Mouse (Mus musculus) forebrain, embryonic 11.5 days (tissue): ENCODE results near the gene Zfp691. TPM values are rescaled to one million over a fixed set of nuclear protein-coding genes. Genes with fewer than 3 reads are reported as not detected.

Experiments
- ATAC-seq: fragments of 200-750 bp; cut with Nextera tagmentation; replicated peaks from 2 replicates; pipeline ENCODE4 v1.8.0; 2017; ENCODE audit warnings: moderate TSS enrichment; ENCODE audit not compliant: low FRiP score
- DNase-seq: peaks from one replicate; pipeline ENCODE4 v3.0.0-alpha.2; 2017; ENCODE audit warnings: low spot score
- H3K27ac ChIP-seq: fragments of 300-500 bp; sonication (generic); 2 replicates; pipeline ENCODE4 v1.5.1; 2014; ENCODE audit warnings: low read depth, low read length
- H3K27me3 ChIP-seq: fragments of 300-500 bp; sonication (generic); 2 replicates; pipeline ENCODE4 v1.6.1; 2014; ENCODE audit warnings: mild to moderate bottlenecking, low read length, mixed read lengths; ENCODE audit not compliant: control insufficient read depth, insufficient read depth
- H3K36me3 ChIP-seq: fragments of 300-500 bp; sonication (generic); 2 replicates; pipeline ENCODE4 v1.6.1; 2014; ENCODE audit warnings: mild to moderate bottlenecking, low read length, moderate library complexity, mixed read lengths; ENCODE audit not compliant: control insufficient read depth, insufficient read depth
- H3K4me1 ChIP-seq: fragments of 300-500 bp; sonication (generic); replicated peaks from 2 replicates; pipeline ENCODE4 v1.6.1; 2014; ENCODE audit warnings: low read length, mixed read lengths; ENCODE audit not compliant: control insufficient read depth, insufficient read depth
- H3K4me2 ChIP-seq: fragments of 300-500 bp; sonication (generic); 2 replicates; pipeline ENCODE4 v1.6.1; 2014; ENCODE audit warnings: low read depth, mild to moderate bottlenecking, low read length, moderate library complexity, mixed read lengths; ENCODE audit not compliant: severe bottlenecking
- H3K4me3 ChIP-seq: fragments of 300-500 bp; sonication (generic); 2 replicates; pipeline ENCODE4 v1.5.1; 2014; ENCODE audit warnings: low read depth, low read length
- H3K9ac ChIP-seq: fragments of 300-500 bp; sonication (generic); 2 replicates; pipeline ENCODE4 v1.6.1; 2014; ENCODE audit warnings: low read length
- H3K9me3 ChIP-seq: fragments of 300-500 bp; sonication (generic); 2 replicates; pipeline ENCODE4 v1.6.1; 2016; ENCODE audit warnings: low read length, mixed read lengths; ENCODE audit not compliant: control insufficient read depth
- WGBS: fragments of 180-500 bp; shearing (Covaris S2); extraction: QIAGEN DNeasy Blood & Tissue Kit; methylation state at CpG from one replicate; pipeline ENCODE4 v1.1.7; 2014; 5-methylcytosine and 5-hydroxymethylcytosine counted together
- polyA plus RNA-seq: library from polyadenylated mRNA; unstranded; fragments of >200 nt; fragmentation: Nextera tagmentation; extraction: Ambion mirVana; gene quantifications from 2 replicates; pipeline ENCODE4 v1.2.1, GENCODE M21; 2014

The Zfp691 gene
- polyA plus RNA-seq, 1 experiment from 2014 or later: 10.5 TPM

GRCm38 (mm10) chr4:119192757-119193156 is 18.8 kb upstream of the Zfp691 start:
- H3K27me3 ChIP-seq: no peaks in the 10 kb centered on the region
- H3K4me1 ChIP-seq: no peaks in the 10 kb centered on the region
- H3K4me3 ChIP-seq: no peak overlapping the region
- no peak overlapping the region for H3K27ac ChIP-seq
- no peak overlapping the region for H3K9ac ChIP-seq
- DNase-seq: no peak
- WGBS: 90% methylated on average over 4 of the region's 4 CpGs
- no peak overlapping the region for H3K4me2 ChIP-seq
- no peaks in the 10 kb centered on the region for H3K9me3 ChIP-seq
- H3K36me3 ChIP-seq: no peaks in the 10 kb centered on the region
- no peak for ATAC-seq

- DNase-seq: no peak
- H3K27me3 ChIP-seq: no peaks in the 10 kb centered on the region
- 81% methylated on average over 3 of the region's 3 CpGs for WGBS
- no peaks in the 10 kb centered on the region for H3K4me1 ChIP-seq
- ATAC-seq: no peak
- H3K9me3 ChIP-seq: no peaks in the 10 kb centered on the region
- H3K4me2 ChIP-seq: no peak overlapping the region
- H3K9ac ChIP-seq: no peak overlapping the region
- no peak overlapping the region for H3K27ac ChIP-seq
- no peaks in the 10 kb centered on the region for H3K36me3 ChIP-seq
- H3K4me3 ChIP-seq: no peak overlapping the region
These were observed 17.3 kb upstream of the Zfp691 start for GRCm38 (mm10) chr4:119191273-119191672.

- WGBS: 89% methylated on average over 8 of the region's 8 CpGs
- Histone ChIP-seq H3K4me2 (no peak overlapping the region), H3K9me3 (no peaks in the 10 kb centered on the region), H3K9ac (no peak overlapping the region), H3K36me3 (no peaks in the 10 kb centered on the region), H3K4me3 (no peak overlapping the region), H3K27me3 (no peaks in the 10 kb centered on the region), H3K4me1 (no peaks in the 10 kb centered on the region), H3K27ac (no peak overlapping the region)
- ATAC-seq (no peak), DNase-seq (no peak)
These were observed 16.6 kb upstream of the Zfp691 start for GRCm38 (mm10) chr4:119190618-119191017.

- no peak within 1 kb of the TSS for H3K27ac ChIP-seq
- H3K9me3 ChIP-seq: no peaks in the 10 kb centered on the region
These were observed 15.9 kb upstream of the Zfp691 start, which contains the start of gene Ermap for GRCm38 (mm10) chr4:119189864-119190263. Gene Ermap (minus strand): TSS chr4:119190011.

GRCm38 (mm10) chr4:119189392-119189791 is 15.4 kb upstream of the Zfp691 start:
- Histone ChIP-seq H3K9ac (no peak overlapping the region), H3K9me3 (no peaks in the 10 kb centered on the region), H3K27me3 (no peaks in the 10 kb centered on the region), H3K36me3 (no peaks in the 10 kb centered on the region), H3K4me2 (no peak overlapping the region), H3K4me1 (no peaks in the 10 kb centered on the region), H3K4me3 (no peak overlapping the region), H3K27ac (no peak overlapping the region)
- WGBS: 80% methylated on average over 6 of the region's 6 CpGs
- ATAC-seq (no peak), DNase-seq (no peak)

More at GRCm38 (mm10) chr4:119189864-119190263, 15.9 kb upstream of the Zfp691 start, which contains the start of gene Ermap:
- no peaks in the 10 kb centered on the region for H3K27me3 ChIP-seq
- H3K9ac ChIP-seq: no peak within 1 kb of the TSS
- DNase-seq: no peak
- 73% methylated on average over 6 of the region's 6 CpGs for WGBS
- H3K4me2 ChIP-seq: no peak within 1 kb of the TSS
- no peaks in the 10 kb centered on the region for H3K36me3 ChIP-seq
- no peak for ATAC-seq
- H3K4me1 ChIP-seq: no peaks in the 10 kb centered on the region
- no peak within 1 kb of the TSS for H3K4me3 ChIP-seq

GRCm38 (mm10) chr4:119188060-119188785 is 14.2 kb upstream of the Zfp691 start:
- ATAC-seq (no peak), DNase-seq (no peak)
- Histone ChIP-seq H3K4me3 (no peak overlapping the region), H3K36me3 (no peaks in the 10 kb centered on the region), H3K27ac (no peak overlapping the region), H3K27me3 (no peaks in the 10 kb centered on the region), H3K9me3 (no peaks in the 10 kb centered on the region), H3K9ac (no peak overlapping the region), H3K4me2 (no peak overlapping the region), H3K4me1 (no peaks in the 10 kb centered on the region)
- 66% methylated on average over 11 of the region's 11 CpGs for WGBS

GRCm38 (mm10) chr4:119185771-119186170 is 11.8 kb upstream of the Zfp691 start:
- H3K9me3 ChIP-seq: no peaks in the 10 kb centered on the region
- no peaks in the 10 kb centered on the region for H3K4me1 ChIP-seq
- DNase-seq (no peak), ATAC-seq (no peak)
- no peaks in the 10 kb centered on the region for H3K27me3 ChIP-seq
- no peak overlapping the region for H3K4me3 ChIP-seq
- H3K36me3 ChIP-seq: no peaks in the 10 kb centered on the region
- H3K4me2 ChIP-seq: no peak overlapping the region
- H3K9ac ChIP-seq: no peak overlapping the region
- no peak overlapping the region for H3K27ac ChIP-seq
- 87% methylated on average over 4 of the region's 4 CpGs for WGBS

GRCm38 (mm10) chr4:119183525-119183924 is 9.5 kb upstream of the Zfp691 start:
- ATAC-seq (no peak), DNase-seq (no peak)
- Histone ChIP-seq H3K36me3 (no peaks in the 10 kb centered on the region), H3K9ac (no peak overlapping the region), H3K9me3 (no peaks in the 10 kb centered on the region), H3K4me3 (no peak overlapping the region), H3K27me3 (no peaks in the 10 kb centered on the region), H3K27ac (no peak overlapping the region), H3K4me2 (no peak overlapping the region), H3K4me1 (no peaks in the 10 kb centered on the region)
- 60% methylated on average over 1 of the region's 1 CpGs for WGBS

- ATAC-seq (no peak), DNase-seq (no peak)
- H3K4me3 ChIP-seq: no peak overlapping the region
- H3K36me3 ChIP-seq: no peaks in the 10 kb centered on the region
- no peaks in the 10 kb centered on the region for H3K4me1 ChIP-seq
- no peak overlapping the region for H3K27ac ChIP-seq
- no peak overlapping the region for H3K9ac ChIP-seq
- H3K27me3 ChIP-seq: no peaks in the 10 kb centered on the region
- no peaks in the 10 kb centered on the region for H3K9me3 ChIP-seq
- no peak overlapping the region for H3K4me2 ChIP-seq
- WGBS: 91% methylated on average over 9 of the region's 9 CpGs
These were observed 7.5 kb upstream of the Zfp691 start for GRCm38 (mm10) chr4:119181456-119181855.
